17 mouse cellular contexts compared by ENCODE assay signal in genomic region chr1:26459892-26460291, GRCm38 (mm10).
"Had no signal": no experiment of that assay in that cellular context is flagged by ENCODE, and none has a peak within 500 bp of the region (broad histone marks: within the 10 kb centered on the region; RNA-seq: fewer than 3 reads in every experiment).

No protein-coding gene starts in this region.

- H3K27me3 ChIP-seq: lung, embryonic 15.5 days; megakaryocyte, embryonic 14.5 days; midbrain, embryonic 12.5 days; midbrain, embryonic 15.5 days; neural tube, embryonic 12.5 days; stomach, embryonic 15.5 days had no signal

- H3K4me1 ChIP-seq: lung, embryonic 15.5 days; megakaryocyte, embryonic 14.5 days; midbrain, embryonic 12.5 days; midbrain, embryonic 15.5 days; neural tube, embryonic 12.5 days; stomach, embryonic 15.5 days had no signal

- H3K27ac ChIP-seq: lung, embryonic 15.5 days; macrophage; midbrain, embryonic 12.5 days; midbrain, embryonic 15.5 days; neural tube, embryonic 12.5 days; stomach, embryonic 15.5 days; stomach, postnatal 0 days had no signal

- H3K9me3 ChIP-seq: lung, embryonic 15.5 days; midbrain, embryonic 12.5 days; midbrain, embryonic 15.5 days; neural tube, embryonic 12.5 days; stomach, embryonic 15.5 days had no signal

- H3K36me3 ChIP-seq: lung, embryonic 15.5 days; midbrain, embryonic 12.5 days; midbrain, embryonic 15.5 days; neural tube, embryonic 12.5 days; stomach, embryonic 15.5 days had no signal

- H3K4me3 ChIP-seq: lung, embryonic 15.5 days; megakaryocyte, embryonic 14.5 days; midbrain, embryonic 12.5 days; midbrain, embryonic 15.5 days; neural tube, embryonic 12.5 days; stomach, embryonic 15.5 days had no signal

- H3K9ac ChIP-seq: liver, postnatal 0 days; lung, embryonic 15.5 days; midbrain, embryonic 12.5 days; midbrain, embryonic 15.5 days; neural tube, embryonic 12.5 days; stomach, embryonic 15.5 days had no signal

- ATAC-seq: liver, postnatal 0 days; lung, postnatal 0 days; midbrain, embryonic 15.5 days had no signal

- DNase-seq: liver, postnatal 0 days; lung, adult 2 months; lung, postnatal 14 days; lung, postnatal 36 days; right cerebral cortex, postnatal 14 days; thymus, adult 2 months; thymus, postnatal 25 days; thymus, postnatal 4 days had no signal

- H3K4me2 ChIP-seq: lung, embryonic 15.5 days; midbrain, embryonic 12.5 days; midbrain, embryonic 15.5 days; neural tube, embryonic 12.5 days; stomach, embryonic 15.5 days had no signal
